Mouse (Mus musculus): ENCODE results near the gene A630001G21Rik.

Gene A630001G21Rik

DNA sequence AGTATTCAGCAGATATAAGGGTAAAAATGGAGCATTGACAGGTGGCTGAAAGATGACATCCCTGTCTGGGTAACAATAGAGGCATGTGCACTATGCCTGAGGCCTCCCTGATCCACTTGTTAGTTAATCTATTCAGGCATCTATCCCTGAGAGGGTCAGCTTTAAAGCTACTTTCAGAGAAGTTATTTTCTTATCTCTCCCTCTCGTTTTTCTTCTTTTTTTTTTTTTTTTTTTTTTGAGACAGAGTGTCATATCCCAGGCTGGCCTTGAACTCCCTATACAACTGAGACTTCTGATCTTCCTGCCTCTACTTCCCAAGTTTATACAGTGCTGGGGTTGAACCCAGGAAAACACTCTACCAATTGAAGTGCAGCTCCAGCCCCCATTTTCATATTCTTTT, 10.7 kb downstream of the A630001G21Rik start:
- no peak for DNase-seq

- no peak for DNase-seq
These were observed 12.3 kb downstream of the A630001G21Rik start for GRCm38 (mm10) chr1:85766120-85766519.

GRCm38 (mm10) chr1:85764291-85764690, 14.2 kb downstream of the A630001G21Rik start:
- no peak for DNase-seq

DNA sequence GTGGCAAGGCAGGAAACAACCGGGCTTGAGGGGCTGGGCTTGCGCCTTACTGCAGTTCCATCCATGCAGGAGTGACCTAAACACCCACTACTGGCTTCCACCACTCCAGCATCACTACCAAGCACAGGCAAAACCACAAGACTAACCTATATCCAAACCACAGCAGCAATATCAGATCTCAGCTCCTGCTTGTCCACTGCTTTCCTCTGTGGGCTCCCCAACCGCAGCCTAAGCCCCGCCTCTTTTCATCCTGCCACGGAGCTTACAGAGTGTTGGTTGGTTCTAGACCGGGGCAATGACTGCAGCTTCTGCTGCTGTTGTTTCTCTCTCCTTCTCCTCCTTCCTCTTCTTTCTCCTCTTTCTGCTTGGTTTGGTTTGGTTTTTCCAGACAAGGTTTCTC, 15.1 kb downstream of the A630001G21Rik start:
- no peak for DNase-seq

DNA sequence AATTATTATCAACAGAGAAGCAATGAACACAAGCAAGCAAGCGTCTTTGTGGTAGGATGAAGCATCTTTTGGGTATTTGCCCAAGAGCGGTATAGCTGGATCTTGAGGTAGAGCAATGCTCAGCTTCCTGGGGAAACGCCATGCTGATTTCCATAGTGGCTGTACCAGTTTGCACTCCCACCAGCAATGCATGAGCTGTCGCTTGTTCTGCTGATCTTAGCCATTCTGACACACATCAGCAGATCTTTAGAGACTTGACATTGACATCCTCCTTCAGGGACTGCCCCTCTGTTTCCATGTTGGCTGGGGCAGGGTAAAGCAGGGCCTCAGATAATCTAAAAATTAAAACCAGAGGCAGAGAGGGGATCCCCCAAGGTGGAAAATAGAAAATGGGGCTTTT, 16.8 kb downstream of the A630001G21Rik start:
- DNase-seq: no peak

DNA sequence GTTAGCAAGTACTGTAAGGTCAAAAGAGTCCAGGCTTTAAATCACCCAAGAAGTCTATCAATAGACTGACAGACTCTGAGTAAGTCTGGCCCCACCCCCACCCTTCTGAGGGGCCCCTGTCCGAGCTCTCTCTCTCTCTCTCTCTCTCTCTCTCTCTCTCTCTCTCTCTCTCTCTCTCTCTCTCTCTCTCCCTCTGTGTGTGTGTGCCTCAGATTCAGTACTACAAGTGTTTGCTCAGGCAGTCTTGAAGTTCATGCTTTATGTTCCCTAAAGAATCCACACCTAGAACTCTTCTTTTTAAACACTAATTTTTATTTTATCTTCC, 19.5 kb downstream of the A630001G21Rik start:
- DNase-seq: no peak

DNA sequence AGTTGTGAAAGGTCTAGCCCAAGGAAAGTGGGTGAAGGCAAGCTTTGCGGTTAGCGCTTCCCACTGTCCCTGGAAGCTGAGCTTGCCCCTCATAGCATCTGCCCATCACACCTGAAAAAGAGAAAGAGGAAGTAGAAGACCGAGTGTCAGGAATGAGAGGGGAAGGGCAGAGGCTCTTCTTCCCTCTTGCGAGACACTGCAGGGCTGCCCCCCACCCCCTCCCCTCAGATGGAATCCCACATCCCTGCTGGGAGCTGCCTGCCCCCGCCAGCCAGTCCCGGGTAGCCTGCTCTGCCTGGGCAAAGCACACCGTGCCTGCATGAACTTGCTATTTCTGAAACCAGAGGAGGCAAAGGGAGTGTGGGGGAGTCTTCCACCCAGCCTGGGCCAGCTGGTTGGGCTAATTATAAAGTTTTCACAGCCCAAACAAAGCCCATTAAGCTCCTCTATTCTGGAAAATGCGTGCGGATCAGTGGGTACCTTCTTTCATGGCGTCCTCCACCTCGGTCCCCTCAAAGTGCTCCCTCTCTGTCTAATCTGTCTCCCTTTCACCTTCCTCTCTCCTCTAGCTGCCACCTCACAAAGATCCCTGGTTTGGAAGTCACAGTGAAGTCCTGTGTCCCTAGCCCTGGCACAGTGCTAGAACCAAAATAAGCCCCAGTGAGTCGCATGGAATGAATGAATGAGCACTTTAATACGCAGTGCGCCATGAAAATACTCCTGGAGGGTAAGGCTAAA, 20.0 kb downstream of the A630001G21Rik start:
- DNase-seq: peak; percentile 22

DNA sequence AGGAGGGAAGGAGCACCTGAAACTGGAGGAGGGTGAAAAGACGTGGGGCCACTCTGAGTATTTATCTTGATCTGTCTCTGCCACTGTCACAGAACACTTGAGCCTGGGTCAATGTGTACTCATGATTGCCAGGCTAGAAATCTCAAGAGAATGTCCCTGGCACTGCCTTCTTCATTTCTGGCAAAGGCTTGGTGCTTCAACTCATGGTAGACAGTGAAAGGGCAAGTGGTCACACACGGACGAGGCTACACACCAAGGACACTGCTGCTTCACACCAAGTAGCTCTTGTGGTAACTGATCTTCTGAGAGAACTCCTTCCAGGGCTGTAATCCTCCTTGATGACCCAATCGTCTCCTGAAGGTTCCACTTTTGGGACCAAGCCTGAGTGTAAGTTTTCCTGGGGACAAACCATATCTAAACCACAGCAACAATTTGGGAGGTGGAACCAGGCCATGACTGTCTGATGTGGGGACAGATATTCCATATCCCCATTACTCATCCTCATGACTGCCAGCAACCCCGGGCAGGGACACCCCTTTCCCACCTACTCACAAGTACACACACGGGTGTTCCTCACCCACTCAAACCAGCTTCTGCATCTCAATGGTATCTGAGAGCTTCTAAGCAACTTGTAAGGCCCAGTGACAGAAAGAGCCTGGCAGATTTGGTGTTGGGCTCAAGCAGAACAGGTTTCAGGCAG, 20.8 kb downstream of the A630001G21Rik start:
- DNase-seq: peak; percentile 25

DNA sequence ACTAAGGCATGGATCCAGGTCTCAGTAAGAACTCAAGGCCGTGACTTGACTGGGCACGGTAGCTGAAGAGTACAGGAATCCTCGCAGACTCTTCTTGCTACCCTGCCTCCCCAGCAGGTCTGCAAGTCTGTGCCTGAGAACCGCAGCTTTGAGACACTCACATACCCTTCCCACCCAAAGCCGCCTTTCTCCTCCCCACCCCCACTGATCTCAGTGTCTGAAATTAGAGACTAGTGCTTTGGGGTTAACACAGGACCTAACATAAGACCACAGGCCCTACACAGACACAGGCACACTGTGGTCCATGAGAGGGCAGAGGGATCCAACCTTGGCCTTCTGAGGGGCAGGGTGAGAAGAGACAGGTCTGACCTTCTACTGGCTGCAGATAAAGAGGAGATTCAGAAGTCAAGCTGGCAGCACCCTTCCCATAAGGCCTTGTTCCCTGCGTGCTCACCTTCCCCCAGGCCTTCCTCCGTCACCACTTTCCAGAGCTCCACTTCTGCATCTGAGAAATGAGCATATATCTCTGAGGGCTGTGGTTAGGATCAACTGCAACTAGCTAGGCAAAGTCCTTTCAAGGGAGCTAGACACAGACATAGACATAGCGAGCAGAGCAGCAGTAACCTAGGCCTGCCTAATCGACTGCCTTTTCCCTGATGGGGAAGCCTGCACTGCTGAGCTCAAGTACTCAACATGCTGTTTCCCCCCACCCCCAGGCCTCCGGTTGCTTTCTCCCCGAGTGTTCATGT, 26.3 kb downstream of the A630001G21Rik start:
- DNase-seq: no peak

GRCm38 (mm10) chr1:85751494-85751893, 26.9 kb downstream of the A630001G21Rik start:
- peak; percentile 49 for DNase-seq

GRCm38 (mm10) chr1:85750650-85751049, 27.8 kb downstream of the A630001G21Rik start:
- DNase-seq: no peak

DNA sequence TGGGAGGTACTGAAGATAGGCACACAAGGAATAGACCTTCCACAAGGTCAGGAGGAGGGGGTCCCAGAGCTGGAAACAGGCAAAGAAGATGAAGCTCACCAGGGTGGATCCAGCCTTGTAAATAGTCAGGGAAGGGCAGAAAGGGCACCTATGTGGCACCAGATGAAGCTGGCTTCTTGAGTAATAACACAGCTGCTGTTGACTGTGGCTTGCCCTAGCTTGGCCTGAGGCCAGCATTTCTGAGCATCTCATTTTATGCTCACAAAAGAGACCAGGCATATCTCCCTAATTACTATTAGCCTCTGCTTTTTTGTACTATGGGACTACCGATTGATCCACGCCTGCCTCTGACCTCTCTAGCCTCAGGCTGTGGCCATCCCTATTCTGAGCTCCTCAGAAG, 28.6 kb downstream of the A630001G21Rik start:
- DNase-seq: no peak

DNA sequence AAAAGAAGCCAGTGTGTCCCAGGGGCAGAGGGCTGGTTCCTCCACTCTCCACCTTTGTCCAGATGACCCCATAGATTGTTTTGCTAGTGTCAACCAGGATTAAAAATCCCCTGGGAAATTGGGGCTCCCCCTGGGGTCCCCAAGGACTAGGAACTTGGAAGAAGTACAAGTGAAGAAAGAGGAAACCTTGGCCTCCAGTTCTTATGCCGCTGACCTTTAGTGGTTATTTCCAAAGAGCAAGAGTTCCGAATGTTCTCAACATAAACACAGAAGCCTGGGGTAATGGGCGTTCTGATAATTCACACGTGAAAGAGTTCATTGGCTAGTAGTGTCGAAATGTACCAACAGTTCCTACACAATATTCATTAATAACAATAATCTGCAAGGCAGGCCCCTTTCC, 31.9 kb downstream of the A630001G21Rik start:
- DNase-seq: no peak

GRCm38 (mm10) chr1:85744539-85744938, 33.9 kb downstream of the A630001G21Rik start:
- no peak for DNase-seq

GRCm38 (mm10) chr1:85742916-85743505, 35.4 kb downstream of the A630001G21Rik start:
- no peak for DNase-seq

DNA sequence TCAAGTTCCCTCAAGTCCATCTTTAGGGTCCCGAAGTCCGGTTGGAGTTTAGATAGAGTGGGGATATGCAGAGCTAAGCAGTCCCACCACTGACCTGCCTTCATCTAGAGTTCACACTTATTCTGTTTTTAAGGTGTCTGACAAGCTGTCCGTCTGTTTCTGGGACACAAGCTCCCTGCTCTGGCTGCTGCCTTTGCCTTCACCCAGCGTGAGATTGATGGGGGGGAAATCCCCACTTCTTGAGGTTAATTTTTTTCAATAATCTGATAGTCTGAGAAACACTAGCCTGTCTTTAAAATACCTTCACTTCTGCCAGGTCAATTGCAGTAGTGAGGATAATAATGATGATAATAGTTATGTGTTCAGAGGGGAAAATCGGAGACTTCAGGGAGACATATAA, 36.1 kb downstream of the A630001G21Rik start:
- no peak for DNase-seq

- no peak for DNase-seq
These were observed 37.5 kb downstream of the A630001G21Rik start for GRCm38 (mm10) chr1:85740923-85741322.

DNA sequence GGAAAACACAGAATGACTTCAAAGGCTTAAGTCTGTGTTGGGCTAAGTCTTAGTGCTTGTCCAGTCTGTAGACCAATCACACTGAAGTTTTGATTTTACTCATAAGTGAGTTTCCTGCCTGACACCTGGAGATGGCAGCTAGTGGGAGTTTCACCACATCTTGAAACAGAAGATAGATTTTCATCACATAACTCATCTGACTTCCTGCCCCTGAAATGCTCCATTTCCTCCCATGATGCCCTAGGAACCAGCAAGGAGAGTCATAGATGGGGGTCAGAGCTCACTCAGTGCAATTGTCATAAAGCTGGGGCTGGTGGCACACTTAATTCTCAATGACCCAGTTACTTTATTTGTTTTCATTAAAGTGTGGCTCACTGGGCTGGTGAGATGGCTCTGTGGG, 38.6 kb downstream of the A630001G21Rik start:
- no peak for DNase-seq

GRCm38 (mm10) chr1:85739000-85739399, 39.4 kb downstream of the A630001G21Rik start:
- DNase-seq: no peak

DNA sequence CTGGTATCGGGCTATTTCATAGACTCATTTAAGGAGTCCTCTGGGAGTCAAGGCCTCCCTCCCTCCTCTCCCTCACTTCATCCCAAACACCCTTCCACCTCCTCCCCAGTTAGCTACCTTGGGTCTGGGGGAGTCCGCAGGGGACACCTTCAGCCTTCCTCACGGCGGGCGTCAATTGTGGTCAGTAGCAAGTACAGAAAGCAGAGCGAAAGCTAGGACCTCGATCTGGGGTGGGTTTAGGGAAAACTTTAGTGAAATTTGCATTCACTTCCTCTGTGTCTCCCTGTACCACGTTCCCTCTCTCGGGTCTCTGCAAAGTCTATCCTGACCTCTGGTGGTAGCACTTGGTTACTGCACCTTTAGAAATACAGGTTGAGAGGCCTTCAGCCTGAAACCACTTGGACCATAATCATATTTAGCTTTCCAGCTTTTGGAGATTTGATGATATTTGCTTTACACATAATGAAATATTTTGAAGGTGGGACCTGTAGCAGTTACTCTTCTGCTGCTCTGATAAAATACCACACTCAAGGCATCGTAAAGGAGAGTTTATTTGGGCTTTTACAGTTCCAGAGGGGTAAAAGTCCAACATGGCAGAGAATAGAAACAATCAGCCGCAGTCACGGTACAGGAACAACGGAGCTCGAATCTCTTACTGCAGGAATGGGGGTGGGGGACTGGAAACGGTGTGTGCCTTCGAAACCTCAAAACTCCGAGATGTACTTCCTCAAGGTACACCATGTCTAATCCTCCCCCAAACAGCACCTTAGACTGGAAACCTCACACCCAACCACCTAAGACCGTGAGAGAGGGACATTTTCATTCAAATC, 41.9 kb downstream of the A630001G21Rik start:
- DNase-seq: peak; percentile 54

- peak; percentile 26 for DNase-seq
These were observed 42.9 kb downstream of the A630001G21Rik start for GRCm38 (mm10) chr1:85735463-85736123.

GRCm38 (mm10) chr1:85734511-85734910, 43.9 kb downstream of the A630001G21Rik start:
- DNase-seq: no peak

Measured in layer of hippocampus, adult 9-11 months (tissue).